Mouse (Mus musculus): Measurements from ENCODE around the gene C1ql1.

GRCm38 (mm10) chr11:102894716-102895115 lies 51.8 kb downstream of the C1ql1 start:
- TF ChIP-seq CTCF (IDR thresholded peaks at IDR 0.05; ENCODE audit: control insufficient read depth, insufficient read depth, insufficient replicate concordance, low read depth, low read length) (no peak), POLR2A (IDR thresholded peaks at IDR 0.05; ENCODE audit: control insufficient read depth, low read depth, low read length) (no peak)
